ENCODE assay signal across 12 mouse cellular contexts in genomic region chr10:3858961-3859714, GRCm38 (mm10).
A peak's percentile ranks its signal among the peaks of the same experiment; 100 is the strongest.
DNase-seq lines count a peak whose midpoint lies in the region; ATAC-seq lines count a peak whose summit lies in the region.
"Had no signal": no experiment of that assay in that cellular context is flagged by ENCODE, and none has a peak within 500 bp of the region (broad histone marks: within the 10 kb centered on the region; RNA-seq: fewer than 3 reads in every experiment).

No protein-coding gene starts in this region.

- H3K9ac ChIP-seq in forebrain, embryonic 11.5 days (ENCODE audit: low read length): no peak overlapping the region; the same call in 1 of the 2 replicates
- no peak overlapping the region for H3K9ac ChIP-seq in forebrain, embryonic 14.5 days (ENCODE audit: low read length)
- no peak overlapping the region for H3K9ac ChIP-seq in hindbrain, embryonic 15.5 days
- H3K9ac ChIP-seq in hindbrain, embryonic 14.5 days: no peak overlapping the region
- 0 out of 2 replicates have a peak overlapping the region, but pooled peaks have one; percentile 11 for H3K9ac ChIP-seq in embryonic facial prominence, embryonic 13.5 days
- no peak overlapping the region for H3K9ac ChIP-seq in midbrain, embryonic 15.5 days

- no peak for DNase-seq in forebrain, embryonic 11.5 days (ENCODE audit: low spot score)
- DNase-seq in forebrain, embryonic 14.5 days (ENCODE audit: low spot score): no peak
- no peak for DNase-seq in hindbrain, embryonic 14.5 days (ENCODE audit: low spot score)
- no peak for DNase-seq in left cerebral cortex, postnatal 25 days (ENCODE audit: low spot score in 2 of 2)
- DNase-seq: cerebellum, adult 9-10 months; lung, postnatal 14 days had no signal

- ATAC-seq in forebrain, embryonic 11.5 days (replicated peaks; ENCODE audit: low FRiP score): no peak
- no peak for ATAC-seq in forebrain, embryonic 14.5 days
- ATAC-seq in hindbrain, embryonic 15.5 days (ENCODE audit: low FRiP score, low read depth): peak; percentile 36; the same call in 1 of the 2 replicates
- ATAC-seq in hindbrain, embryonic 14.5 days (ENCODE audit: low FRiP score): no peak
- no peak for ATAC-seq in embryonic facial prominence, embryonic 13.5 days (ENCODE audit: insufficient number of reproducible peaks, insufficient read depth, low FRiP score, low TSS enrichment, low read depth)
- ATAC-seq in midbrain, embryonic 15.5 days (replicated peaks): 0 out of 2 replicates have a peak, but pooled peaks have one; percentile 21
- no peak for ATAC-seq in erythroid progenitor cell, adult 5-6 weeks (replicated peaks; ENCODE audit: low FRiP score, poor library complexity, severe bottlenecking)

- intact Hi-C loops in left cerebral cortex, postnatal 25 days (cut with DNase I): no loop called here

- H3K27me3 ChIP-seq in forebrain, embryonic 11.5 days (ENCODE audit: control insufficient read depth, insufficient read depth, low read length): no peaks in the 10 kb centered on the region
- no peaks in the 10 kb centered on the region for H3K27me3 ChIP-seq in forebrain, embryonic 14.5 days (replicated peaks; ENCODE audit: control insufficient read depth, insufficient read depth, low read length)
- H3K27me3 ChIP-seq in hindbrain, embryonic 15.5 days: no peaks in the 10 kb centered on the region
- no peaks in the 10 kb centered on the region for H3K27me3 ChIP-seq in hindbrain, embryonic 14.5 days (ENCODE audit: control insufficient read depth, insufficient read depth, low read length)
- no peaks in the 10 kb centered on the region for H3K27me3 ChIP-seq in embryonic facial prominence, embryonic 13.5 days
- no peaks in the 10 kb centered on the region for H3K27me3 ChIP-seq in midbrain, embryonic 15.5 days (replicated peaks)

- 30% methylated on average over 11 of the region's 11 CpGs for WGBS in forebrain, embryonic 11.5 days
- 29% methylated on average over 11 of the region's 11 CpGs for WGBS in forebrain, embryonic 14.5 days
- 20% methylated on average over 11 of the region's 11 CpGs for WGBS in hindbrain, embryonic 15.5 days
- WGBS in hindbrain, embryonic 14.5 days: 28% methylated on average over 11 of the region's 11 CpGs
- 28% methylated on average over 11 of the region's 11 CpGs for WGBS in embryonic facial prominence, embryonic 13.5 days
- WGBS in midbrain, embryonic 15.5 days: 22% methylated on average over 11 of the region's 11 CpGs

- H3K36me3 ChIP-seq in forebrain, embryonic 11.5 days (ENCODE audit: control insufficient read depth, insufficient read depth, low read length): no peaks in the 10 kb centered on the region
- no peaks in the 10 kb centered on the region for H3K36me3 ChIP-seq in forebrain, embryonic 14.5 days (ENCODE audit: control insufficient read depth, insufficient read depth, low read length)
- H3K36me3 ChIP-seq in hindbrain, embryonic 15.5 days: no peaks in the 10 kb centered on the region
- H3K36me3 ChIP-seq in hindbrain, embryonic 14.5 days (replicated peaks; ENCODE audit: control insufficient read depth, insufficient read depth): no peaks in the 10 kb centered on the region
- no peaks in the 10 kb centered on the region for H3K36me3 ChIP-seq in embryonic facial prominence, embryonic 13.5 days
- no peaks in the 10 kb centered on the region for H3K36me3 ChIP-seq in midbrain, embryonic 15.5 days (replicated peaks)

- H3K27ac ChIP-seq in forebrain, embryonic 11.5 days (ENCODE audit: low read depth, low read length): peak overlapping the region; percentile 51; the same call in 1 of the 2 replicates
- no peak overlapping the region for H3K27ac ChIP-seq in forebrain, embryonic 14.5 days (ENCODE audit: low read depth, low read length)
- no peak overlapping the region for H3K27ac ChIP-seq in hindbrain, embryonic 15.5 days (replicated peaks)
- no peak overlapping the region for H3K27ac ChIP-seq in hindbrain, embryonic 14.5 days
- no peak overlapping the region for H3K27ac ChIP-seq in embryonic facial prominence, embryonic 13.5 days
- 0 out of 2 replicates have a peak overlapping the region, but pooled peaks have one; percentile 8 for H3K27ac ChIP-seq in midbrain, embryonic 15.5 days
- H3K27ac ChIP-seq: kidney, postnatal 0 days had no signal

- H3K4me1 ChIP-seq in forebrain, embryonic 11.5 days (replicated peaks; ENCODE audit: control insufficient read depth, insufficient read depth, low read length): peaks cover 17% of the 10 kb centered on the region
- H3K4me1 ChIP-seq in forebrain, embryonic 14.5 days (ENCODE audit: control insufficient read depth, insufficient read depth, low read length): peaks cover 22% of the 10 kb centered on the region
- peaks cover 28% of the 10 kb centered on the region for H3K4me1 ChIP-seq in hindbrain, embryonic 15.5 days (replicated peaks)
- H3K4me1 ChIP-seq in hindbrain, embryonic 14.5 days (replicated peaks; ENCODE audit: control insufficient read depth, insufficient read depth, low read length): peaks cover 15% of the 10 kb centered on the region
- H3K4me1 ChIP-seq in embryonic facial prominence, embryonic 13.5 days: peaks cover 60% of the 10 kb centered on the region
- H3K4me1 ChIP-seq in midbrain, embryonic 15.5 days: peaks cover 27% of the 10 kb centered on the region

- no peak overlapping the region for H3K4me3 ChIP-seq in forebrain, embryonic 11.5 days (ENCODE audit: low read depth, low read length)
- no peak overlapping the region for H3K4me3 ChIP-seq in forebrain, embryonic 14.5 days (ENCODE audit: low read depth, low read length)
- H3K4me3 ChIP-seq in hindbrain, embryonic 15.5 days: no peak overlapping the region
- no peak overlapping the region for H3K4me3 ChIP-seq in hindbrain, embryonic 14.5 days (replicated peaks; ENCODE audit: low read length)
- H3K4me3 ChIP-seq in embryonic facial prominence, embryonic 13.5 days: no peak overlapping the region
- no peak overlapping the region for H3K4me3 ChIP-seq in midbrain, embryonic 15.5 days

- no peak overlapping the region for H3K4me2 ChIP-seq in forebrain, embryonic 11.5 days (ENCODE audit: low read depth, low read length, severe bottlenecking)
- no peak overlapping the region for H3K4me2 ChIP-seq in forebrain, embryonic 14.5 days (ENCODE audit: low read length)
- H3K4me2 ChIP-seq in hindbrain, embryonic 15.5 days: no peak overlapping the region
- no peak overlapping the region for H3K4me2 ChIP-seq in hindbrain, embryonic 14.5 days (replicated peaks)
- H3K4me2 ChIP-seq in embryonic facial prominence, embryonic 13.5 days: no peak overlapping the region
- no peak overlapping the region for H3K4me2 ChIP-seq in midbrain, embryonic 15.5 days
- H3K4me2 ChIP-seq: liver, embryonic 11.5 days had no signal

- no peaks in the 10 kb centered on the region for H3K9me3 ChIP-seq in forebrain, embryonic 11.5 days (ENCODE audit: control insufficient read depth, low read length)
- H3K9me3 ChIP-seq in forebrain, embryonic 14.5 days (replicated peaks; ENCODE audit: control insufficient read depth, low read length): no peaks in the 10 kb centered on the region
- no peaks in the 10 kb centered on the region for H3K9me3 ChIP-seq in hindbrain, embryonic 15.5 days
- H3K9me3 ChIP-seq in hindbrain, embryonic 14.5 days (ENCODE audit: control insufficient read depth, low read length): no peaks in the 10 kb centered on the region
- H3K9me3 ChIP-seq in embryonic facial prominence, embryonic 13.5 days: no peaks in the 10 kb centered on the region
- no peaks in the 10 kb centered on the region for H3K9me3 ChIP-seq in midbrain, embryonic 15.5 days

Comparison
In these comparisons a context has a peak if more than half of its experiments do, and no peak if none do; other contexts are left out.
1. ATAC-seq: peak in hindbrain, embryonic 15.5 days (single experiment) and midbrain, embryonic 15.5 days (single experiment); none in forebrain, embryonic 11.5 days (single experiment), forebrain, embryonic 14.5 days (single experiment), hindbrain, embryonic 14.5 days (single experiment), embryonic facial prominence, embryonic 13.5 days (single experiment) and erythroid progenitor cell, adult 5-6 weeks (single experiment).
2. H3K27ac ChIP-seq: peak in forebrain, embryonic 11.5 days (single experiment) and midbrain, embryonic 15.5 days (single experiment); none in forebrain, embryonic 14.5 days (single experiment), hindbrain, embryonic 15.5 days (single experiment), hindbrain, embryonic 14.5 days (single experiment) and embryonic facial prominence, embryonic 13.5 days (single experiment).